Mouse (Mus musculus) ES-Bruce4 (cell line): Measurements from ENCODE around the gene Zbtb1. TPM values are rescaled to one million over a fixed set of nuclear protein-coding genes. Genes with fewer than 3 reads are reported as not detected.
A peak's percentile ranks its signal among the peaks of the same experiment; 100 is the strongest.

Experiments used
- H3K27ac ChIP-seq: 2 replicates; pipeline ENCODE4 v1.5.1; 2012; ENCODE audit warnings: low read length, inconsistent platforms; ENCODE audit not compliant: insufficient read depth
- H3K27me3 ChIP-seq: 2 replicates; pipeline ENCODE4 v1.6.1; 2012; ENCODE audit warnings: mild to moderate bottlenecking, low read length, inconsistent platforms; ENCODE audit not compliant: control insufficient read depth, poor library complexity, insufficient read depth, severe bottlenecking
- H3K36me3 ChIP-seq: 2 replicates; pipeline ENCODE4 v1.6.1; 2012; ENCODE audit warnings: inconsistent platforms, mild to moderate bottlenecking, low read length, moderate library complexity; ENCODE audit not compliant: control insufficient read depth, poor library complexity, insufficient read depth, severe bottlenecking
- H3K4me1 ChIP-seq: one replicate; pipeline ENCODE4 v1.8.1; 2011; ENCODE audit warnings: low read length; ENCODE audit not compliant: control insufficient read depth, insufficient read depth
- H3K4me3 ChIP-seq: 2 replicates; pipeline ENCODE4 v1.5.1; 2011; ENCODE audit warnings: low read depth, mild to moderate bottlenecking, low read length
- H3K9ac ChIP-seq: 2 replicates; pipeline ENCODE4 v1.6.1; 2012; ENCODE audit warnings: low read depth, mild to moderate bottlenecking, inconsistent platforms; ENCODE audit not compliant: poor library complexity, severe bottlenecking
- H3K9me3 ChIP-seq: replicated peaks from 2 replicates; pipeline ENCODE4 v1.6.1; 2012; ENCODE audit warnings: mild to moderate bottlenecking, low read length, inconsistent platforms; ENCODE audit not compliant: control insufficient read depth, poor library complexity, insufficient read depth, severe bottlenecking
- CTCF ChIP-seq: IDR thresholded peaks from one replicate; pipeline ENCODE4 v1.8.1; 2011; ENCODE audit warnings: low read depth, low read length
- EP300 ChIP-seq: IDR thresholded peaks from 2 replicates; pipeline ENCODE4 v1.6.1; 2011; ENCODE audit warnings: low read depth, low read length; ENCODE audit not compliant: insufficient read depth
- POLR2A ChIP-seq: IDR thresholded peaks from one replicate; pipeline ENCODE4 v1.8.1; 2011; ENCODE audit warnings: low read length; ENCODE audit not compliant: insufficient read depth
- polyA plus RNA-seq: library from polyadenylated mRNA; stranded (reverse); fragments of >200 nt; gene quantifications from 2 replicates; pipeline ENCODE4 v1.2.4, GENCODE M21; 2011; ENCODE audit warnings: low read depth; ENCODE audit not compliant: missing spikeins, insufficient read depth, insufficient read length

Gene Zbtb1
- polyA plus RNA-seq, 1 experiment: 6.1 TPM

DNA sequence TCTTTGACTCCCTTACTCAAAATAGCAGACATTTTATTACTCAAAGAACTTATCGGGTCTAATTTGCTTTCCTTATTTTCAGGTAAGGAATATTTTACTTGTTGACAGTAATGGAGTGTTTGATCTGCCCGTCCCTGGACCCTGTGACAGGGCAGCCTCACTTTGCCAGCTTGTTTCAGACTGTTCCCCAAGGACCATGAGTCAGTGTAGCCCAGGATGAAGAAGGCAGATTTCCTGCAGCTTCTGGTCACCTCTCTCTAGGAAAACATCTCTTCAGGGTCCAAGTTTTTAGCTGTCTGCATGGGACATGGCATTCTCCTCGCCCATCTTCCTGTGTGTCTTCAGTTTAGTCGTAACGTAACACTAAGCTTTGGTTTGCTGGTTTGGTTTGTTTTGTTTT lies 27.2 kb downstream of the Zbtb1 start:
- Histone ChIP-seq H3K4me1 (no peaks in the 10 kb centered on the region), H3K9ac (no peak overlapping the region), H3K4me3 (no peak overlapping the region), H3K27ac (no peak overlapping the region), H3K36me3 (no peaks in the 10 kb centered on the region), H3K9me3 (no peaks in the 10 kb centered on the region), H3K27me3 (no peaks in the 10 kb centered on the region)
- TF ChIP-seq CTCF (no peak), EP300 (no peak), POLR2A (no peak)

DNA sequence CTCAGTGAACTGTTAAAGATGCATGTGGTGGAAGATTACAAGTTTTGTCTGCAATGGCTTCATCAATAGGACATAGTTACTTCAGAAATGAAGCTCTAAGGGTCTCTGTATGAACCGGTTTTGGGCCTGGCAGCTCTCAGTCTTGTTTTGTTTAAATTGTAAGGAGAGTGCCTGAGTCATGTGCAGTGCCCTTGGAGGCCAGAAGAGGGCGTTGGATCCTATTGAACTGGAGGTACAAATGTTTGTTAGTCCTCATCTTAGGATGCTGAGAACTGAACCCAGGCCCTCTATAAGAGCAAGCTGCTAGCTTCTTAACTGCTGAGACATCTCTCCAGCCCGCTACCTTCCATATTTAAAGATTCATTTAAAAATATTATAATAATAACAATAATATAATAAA lies 31.6 kb downstream of the Zbtb1 start:
- no peak overlapping the region for H3K4me3 ChIP-seq
- no peaks in the 10 kb centered on the region for H3K36me3 ChIP-seq
- H3K4me1 ChIP-seq: no peaks in the 10 kb centered on the region
- no peaks in the 10 kb centered on the region for H3K27me3 ChIP-seq
- H3K9ac ChIP-seq: no peak overlapping the region
- H3K9me3 ChIP-seq: no peaks in the 10 kb centered on the region
- TF ChIP-seq POLR2A (no peak), CTCF (peak; percentile 35)
- H3K27ac ChIP-seq: no peak overlapping the region

DNA sequence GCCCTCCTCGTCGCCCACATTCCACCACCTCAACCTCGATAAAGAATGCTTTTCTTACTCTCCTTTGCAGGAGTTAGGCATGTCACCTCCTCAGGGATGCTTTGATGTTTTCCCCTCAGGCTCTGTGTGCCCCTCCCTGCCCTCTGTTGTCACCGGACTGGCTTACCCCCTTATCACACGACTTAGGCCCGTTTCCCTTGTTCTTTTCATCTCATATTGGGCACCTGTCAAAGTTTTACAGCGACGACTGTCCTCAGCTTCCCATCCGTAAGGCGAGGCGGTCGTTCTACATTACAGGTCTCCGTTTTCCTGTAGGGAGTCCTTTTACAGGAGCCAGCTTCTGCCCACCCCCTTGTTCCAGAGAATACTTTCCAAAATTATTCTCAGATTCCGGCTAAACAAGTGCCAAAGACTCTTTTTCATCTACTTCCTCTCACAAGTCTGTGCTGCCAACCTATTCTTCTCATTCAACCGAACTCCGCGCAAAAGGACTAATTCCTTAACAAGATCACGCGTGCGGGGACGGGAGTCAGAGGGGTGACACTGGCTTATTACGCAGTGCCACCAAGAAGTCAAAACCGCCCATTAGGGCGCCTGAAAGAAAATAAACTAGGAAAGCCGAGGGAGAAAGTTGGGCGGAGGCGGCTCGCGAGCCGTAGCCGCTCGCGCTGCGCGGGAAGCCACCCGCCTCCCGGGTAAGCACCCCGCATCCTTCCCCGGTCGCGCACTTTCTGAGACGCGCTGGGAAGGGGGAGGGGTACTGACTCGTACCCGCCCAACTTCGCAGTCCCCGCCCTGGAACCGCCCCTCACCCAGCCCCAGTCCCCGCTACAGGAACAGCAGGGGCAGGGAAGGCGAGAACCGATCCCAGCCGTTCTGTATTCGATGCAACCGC lies 33.2 kb downstream of the Zbtb1 start:
- peak overlapping the region; percentile 58 for H3K9ac ChIP-seq
- H3K4me1 ChIP-seq: no peaks in the 10 kb centered on the region
- TF ChIP-seq POLR2A: no peak
- TF ChIP-seq CTCF: no peak
- TF ChIP-seq EP300: 0 out of 2 replicates have a peak, but pooled peaks have one; percentile 13
- no peaks in the 10 kb centered on the region for H3K27me3 ChIP-seq
- peak overlapping the region; percentile 78 for H3K4me3 ChIP-seq
- H3K27ac ChIP-seq: no peak overlapping the region
- H3K9me3 ChIP-seq: no peaks in the 10 kb centered on the region
- no peaks in the 10 kb centered on the region for H3K36me3 ChIP-seq

DNA sequence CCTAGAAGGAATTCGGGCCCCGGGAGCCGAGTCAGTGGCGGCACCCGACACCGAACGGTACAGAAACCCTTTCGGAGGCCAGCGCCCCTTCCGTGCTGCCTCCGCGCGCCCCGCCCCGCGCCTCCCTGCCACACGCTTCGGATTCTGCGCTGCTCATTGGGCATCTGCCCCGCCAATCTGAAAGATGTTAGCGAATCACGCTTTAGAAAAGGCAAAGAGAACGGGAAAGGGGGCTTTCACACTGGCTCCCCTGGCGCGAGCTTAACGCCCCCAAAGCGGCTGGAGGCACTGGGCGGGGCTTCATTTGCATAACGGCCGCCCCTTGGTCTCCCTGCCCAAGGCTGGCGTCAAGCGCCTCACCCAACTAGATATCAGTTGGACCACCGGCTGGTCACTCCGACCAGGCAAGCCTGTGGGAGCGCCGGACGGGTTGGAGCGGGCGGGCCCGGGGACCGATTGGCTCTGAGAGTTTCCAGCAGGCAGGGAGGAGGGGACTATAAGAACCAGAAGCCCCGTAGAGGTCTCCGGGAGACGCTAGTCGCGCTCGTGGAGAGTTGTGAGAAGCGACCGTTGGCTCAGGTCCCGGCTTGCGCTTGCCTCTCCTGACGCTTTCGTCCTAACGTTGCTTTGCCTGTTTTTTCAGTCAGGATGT lies 33.9 kb downstream of the Zbtb1 start, which contains the start of gene Hspa2:
TSS of gene Hspa2 (plus strand) at position 291 of the 652 bp plus-strand sequence.
- TF ChIP-seq POLR2A: peak; percentile 92
- TF ChIP-seq EP300: no peak
- no peak for TF ChIP-seq CTCF
- H3K4me3 ChIP-seq: peak within 1 kb of the TSS; percentile 86
- no peak within 1 kb of the TSS for H3K27ac ChIP-seq
- peak within 1 kb of the TSS; percentile 58 for H3K9ac ChIP-seq
- H3K4me1 ChIP-seq: no peaks in the 10 kb centered on the region
- H3K9me3 ChIP-seq: no peaks in the 10 kb centered on the region
- no peaks in the 10 kb centered on the region for H3K36me3 ChIP-seq
- no peaks in the 10 kb centered on the region for H3K27me3 ChIP-seq

DNA sequence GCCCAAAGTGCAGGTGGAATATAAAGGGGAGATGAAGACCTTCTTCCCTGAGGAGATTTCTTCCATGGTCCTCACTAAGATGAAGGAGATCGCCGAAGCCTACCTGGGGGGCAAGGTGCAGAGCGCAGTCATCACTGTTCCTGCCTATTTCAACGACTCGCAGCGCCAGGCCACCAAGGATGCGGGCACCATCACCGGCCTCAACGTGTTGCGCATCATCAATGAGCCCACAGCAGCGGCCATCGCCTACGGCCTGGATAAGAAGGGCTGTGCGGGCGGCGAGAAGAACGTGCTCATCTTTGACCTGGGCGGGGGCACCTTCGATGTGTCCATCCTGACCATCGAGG lies 34.7 kb downstream of the Zbtb1 start:
- Histone ChIP-seq H3K27me3 (no peaks in the 10 kb centered on the region), H3K9ac (peak overlapping the region; percentile 47; the same call in 1 of the 2 replicates)

More for the DNA sequence above, 34.7 kb downstream of the Zbtb1 start:
- Histone ChIP-seq H3K36me3 (no peaks in the 10 kb centered on the region), H3K4me3 (peak overlapping the region; percentile 86), H3K27ac (no peak overlapping the region), H3K9me3 (no peaks in the 10 kb centered on the region), H3K4me1 (no peaks in the 10 kb centered on the region)
- TF ChIP-seq CTCF: no peak
- TF ChIP-seq EP300: no peak
- TF ChIP-seq POLR2A: no peak
